Mouse (Mus musculus): ENCODE measurements around the gene Glb1. TPM values are rescaled to one million over a fixed set of nuclear protein-coding genes. Genes with fewer than 3 reads are reported as not detected.

Gene Glb1
- polyA plus RNA-seq, 1 experiment from 2014 or later: 53.6 TPM

DNA sequence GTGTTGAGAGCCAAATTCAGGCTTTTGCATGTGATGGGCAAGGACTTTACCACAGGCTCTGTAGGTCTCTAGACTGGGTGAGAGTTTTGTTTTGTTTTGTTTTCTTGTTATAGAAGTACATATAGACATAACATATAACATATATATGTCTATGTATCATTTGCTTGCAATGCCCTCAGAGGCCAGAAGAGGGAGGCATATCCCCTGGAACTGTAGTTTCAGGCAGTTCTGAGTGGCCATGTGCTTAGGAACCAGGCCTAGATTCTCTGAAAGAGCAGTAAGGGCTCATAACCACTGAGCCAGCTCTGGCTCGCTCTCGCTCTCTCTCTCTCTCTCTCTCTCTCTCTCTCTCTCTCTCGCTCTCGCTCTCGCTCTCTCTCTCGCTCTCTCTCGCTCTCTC is 17.3 kb downstream of the Glb1 start:
- no peak for ATAC-seq (ENCODE audit: insufficient number of reproducible peaks, insufficient read depth, low FRiP score, low read depth)
- H3K27me3 ChIP-seq (ENCODE audit: control insufficient read depth, insufficient read depth, low read length): no peaks in the 10 kb centered on the region

DNA sequence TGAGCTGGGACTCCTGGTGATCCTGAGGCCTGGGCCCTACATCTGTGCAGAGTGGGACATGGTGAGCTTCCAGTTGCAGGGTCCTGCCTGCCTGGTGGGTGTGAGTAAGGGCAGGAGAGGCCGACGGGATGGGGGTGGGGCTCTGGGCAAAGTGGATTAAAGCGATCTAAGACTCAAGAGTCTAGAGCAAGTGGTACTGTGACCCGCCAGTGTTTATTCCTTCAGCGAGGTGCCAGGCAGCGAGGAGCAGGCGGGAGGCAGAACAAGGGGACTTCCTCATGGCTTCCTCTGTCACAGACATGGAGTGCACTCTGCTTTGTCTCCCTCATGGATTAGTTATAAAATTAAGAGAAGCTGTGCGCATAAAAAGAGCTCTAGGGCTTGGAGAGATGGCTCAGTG is 19.6 kb downstream of the Glb1 start:
- no peak for ATAC-seq (ENCODE audit: insufficient number of reproducible peaks, insufficient read depth, low FRiP score, low read depth)

More for the DNA sequence above, 17.3 kb downstream of the Glb1 start:
- WGBS: 86% methylated on average over 7 of the region's 7 CpGs
- Histone ChIP-seq H3K4me2 (replicated peaks; ENCODE audit: low read depth, low read length) (no peak overlapping the region), H3K36me3 (ENCODE audit: control insufficient read depth, insufficient read depth, low read length) (no peaks in the 10 kb centered on the region), H3K9me3 (ENCODE audit: control insufficient read depth, low read depth, low read length) (no peaks in the 10 kb centered on the region), H3K4me3 (ENCODE audit: low read depth, low read length) (no peak overlapping the region), H3K4me1 (ENCODE audit: control insufficient read depth, insufficient read depth, low read length) (no peaks in the 10 kb centered on the region), H3K9ac (replicated peaks; ENCODE audit: low read depth, low read length) (no peak overlapping the region), H3K27ac (ENCODE audit: low read length) (no peak overlapping the region)

DNA sequence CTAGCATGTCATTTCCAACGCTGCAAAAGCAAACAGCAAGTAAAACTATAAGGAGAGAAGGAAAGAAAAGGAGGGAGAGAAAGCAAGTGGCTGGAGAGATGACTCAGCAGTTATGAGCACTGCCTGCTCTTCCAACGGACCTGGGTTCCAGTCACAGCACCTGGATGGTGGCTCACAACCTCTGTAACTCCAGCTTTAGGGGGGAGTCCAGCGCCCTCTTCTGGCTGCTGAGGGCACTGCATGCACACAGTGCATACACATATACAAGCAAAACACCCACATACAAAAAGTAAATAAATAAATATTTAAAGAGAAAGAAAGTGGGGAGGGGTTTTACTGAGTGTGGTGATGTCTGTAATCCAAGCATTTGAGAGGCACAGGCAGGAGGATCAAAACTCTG is 20.2 kb downstream of the Glb1 start:
- Histone ChIP-seq H3K4me3 (ENCODE audit: low read depth, low read length) (no peak overlapping the region), H3K9ac (replicated peaks; ENCODE audit: low read depth, low read length) (no peak overlapping the region), H3K9me3 (ENCODE audit: control insufficient read depth, low read depth, low read length) (peaks cover 5% of the 10 kb centered on the region; the same call in 1 of the 2 replicates), H3K4me2 (replicated peaks; ENCODE audit: low read depth, low read length) (no peak overlapping the region), H3K4me1 (ENCODE audit: control insufficient read depth, insufficient read depth, low read length) (no peaks in the 10 kb centered on the region), H3K36me3 (ENCODE audit: control insufficient read depth, insufficient read depth, low read length) (peaks cover 7% of the 10 kb centered on the region), H3K27me3 (ENCODE audit: control insufficient read depth, insufficient read depth, low read length) (no peaks in the 10 kb centered on the region), H3K27ac (ENCODE audit: low read length) (no peak overlapping the region)
- 70% methylated on average over 3 of the region's 3 CpGs for WGBS
- no peak for ATAC-seq (ENCODE audit: insufficient number of reproducible peaks, insufficient read depth, low FRiP score, low read depth)

More for the DNA sequence above, 19.6 kb downstream of the Glb1 start:
- Histone ChIP-seq H3K27me3 (ENCODE audit: control insufficient read depth, insufficient read depth, low read length) (no peaks in the 10 kb centered on the region), H3K36me3 (ENCODE audit: control insufficient read depth, insufficient read depth, low read length) (peaks cover 5% of the 10 kb centered on the region), H3K4me2 (replicated peaks; ENCODE audit: low read depth, low read length) (no peak overlapping the region), H3K4me1 (ENCODE audit: control insufficient read depth, insufficient read depth, low read length) (no peaks in the 10 kb centered on the region), H3K9ac (replicated peaks; ENCODE audit: low read depth, low read length) (no peak overlapping the region), H3K9me3 (ENCODE audit: control insufficient read depth, low read depth, low read length) (peaks cover under 1% of the 10 kb centered on the region; the same call in 1 of the 2 replicates), H3K4me3 (ENCODE audit: low read depth, low read length) (no peak overlapping the region), H3K27ac (ENCODE audit: low read length) (no peak overlapping the region)
- 75% methylated on average over 8 of the region's 8 CpGs for WGBS

DNA sequence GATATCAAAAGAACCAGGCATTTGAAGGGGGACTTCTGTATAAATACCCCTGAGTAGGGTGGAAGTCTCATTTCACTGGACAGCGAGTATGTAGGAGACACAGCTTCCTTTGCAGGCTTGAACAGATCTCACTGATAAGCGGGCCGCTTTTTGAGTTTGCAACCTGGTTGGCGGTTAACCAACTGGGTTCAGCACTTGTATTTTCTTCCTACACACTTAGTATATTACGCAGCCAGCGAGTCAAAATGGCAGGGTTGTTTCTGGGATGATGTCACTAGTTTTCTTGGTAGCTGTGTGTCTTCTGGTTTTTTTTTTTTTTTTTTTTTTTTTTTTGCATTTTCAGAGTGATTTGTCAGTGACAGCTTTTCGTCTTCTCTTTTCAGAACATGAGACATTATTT is 20.9 kb downstream of the Glb1 start:
- no peak for ATAC-seq (ENCODE audit: insufficient number of reproducible peaks, insufficient read depth, low FRiP score, low read depth)
- no peaks in the 10 kb centered on the region for H3K4me1 ChIP-seq (ENCODE audit: control insufficient read depth, insufficient read depth, low read length)
- peaks cover 7% of the 10 kb centered on the region for H3K36me3 ChIP-seq (ENCODE audit: control insufficient read depth, insufficient read depth, low read length)
- no peak overlapping the region for H3K4me3 ChIP-seq (ENCODE audit: low read depth, low read length)
- H3K9ac ChIP-seq (replicated peaks; ENCODE audit: low read depth, low read length): no peak overlapping the region
- H3K27me3 ChIP-seq (ENCODE audit: control insufficient read depth, insufficient read depth, low read length): no peaks in the 10 kb centered on the region
- peaks cover 5% of the 10 kb centered on the region; the same call in 1 of the 2 replicates for H3K9me3 ChIP-seq (ENCODE audit: control insufficient read depth, low read depth, low read length)
- H3K4me2 ChIP-seq (replicated peaks; ENCODE audit: low read depth, low read length): no peak overlapping the region
- WGBS: 91% methylated on average over 7 of the region's 7 CpGs
- no peak overlapping the region for H3K27ac ChIP-seq (ENCODE audit: low read length)

DNA sequence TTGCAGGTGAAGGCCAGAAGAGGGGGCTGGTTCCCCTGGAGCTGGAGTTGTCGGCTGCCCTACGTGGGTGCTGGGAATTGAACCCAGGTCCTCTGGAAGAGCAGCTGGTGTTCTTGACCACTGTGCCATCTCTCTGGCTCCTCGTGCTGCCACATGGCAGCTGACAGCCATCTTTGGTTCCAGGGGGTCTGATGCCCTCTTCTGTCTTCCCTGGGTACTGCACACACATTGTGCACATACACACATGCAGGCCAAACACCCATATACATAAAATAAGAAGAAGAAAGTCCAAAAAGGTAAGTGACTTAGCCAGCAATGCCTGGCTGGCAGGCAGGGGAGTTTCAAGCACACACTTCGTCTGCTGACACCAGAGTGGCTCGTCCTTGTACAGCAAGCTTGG is 24.7 kb downstream of the Glb1 start:
- Histone ChIP-seq H3K4me3 (ENCODE audit: low read depth, low read length) (no peak overlapping the region), H3K9ac (replicated peaks; ENCODE audit: low read depth, low read length) (no peak overlapping the region), H3K27ac (ENCODE audit: low read length) (no peak overlapping the region), H3K4me1 (ENCODE audit: control insufficient read depth, insufficient read depth, low read length) (no peaks in the 10 kb centered on the region), H3K4me2 (replicated peaks; ENCODE audit: low read depth, low read length) (no peak overlapping the region), H3K27me3 (ENCODE audit: control insufficient read depth, insufficient read depth, low read length) (no peaks in the 10 kb centered on the region), H3K36me3 (ENCODE audit: control insufficient read depth, insufficient read depth, low read length) (peaks cover 7% of the 10 kb centered on the region), H3K9me3 (ENCODE audit: control insufficient read depth, low read depth, low read length) (peaks cover 5% of the 10 kb centered on the region; the same call in 1 of the 2 replicates)
- WGBS: 96% methylated on average over 5 of the region's 5 CpGs
- ATAC-seq (ENCODE audit: insufficient number of reproducible peaks, insufficient read depth, low FRiP score, low read depth): no peak

DNA sequence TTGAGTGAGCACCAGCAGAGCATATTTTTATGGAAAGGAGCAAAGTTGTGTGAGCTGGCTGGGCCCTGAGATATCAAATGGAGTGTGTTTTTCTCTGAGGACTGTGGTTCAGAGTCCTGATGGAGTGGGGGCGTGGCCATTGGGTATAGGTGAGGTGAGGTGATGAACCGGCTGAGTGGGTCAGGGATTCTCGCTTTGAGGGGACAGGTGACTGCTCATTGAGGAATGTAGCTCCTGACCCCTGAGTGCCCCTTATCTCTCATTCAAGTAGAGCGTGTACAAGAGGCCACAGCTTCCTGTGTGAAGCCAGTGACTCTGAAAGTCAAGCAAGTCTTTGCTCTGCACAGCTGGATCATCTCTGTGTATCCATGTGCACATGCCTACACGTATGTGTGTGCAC is 25.3 kb downstream of the Glb1 start:
- WGBS: 67% methylated on average over 5 of the region's 5 CpGs
- no peak for ATAC-seq (ENCODE audit: insufficient number of reproducible peaks, insufficient read depth, low FRiP score, low read depth)
- no peak overlapping the region for H3K4me3 ChIP-seq (ENCODE audit: low read depth, low read length)
- H3K36me3 ChIP-seq (ENCODE audit: control insufficient read depth, insufficient read depth, low read length): peaks cover 7% of the 10 kb centered on the region
- H3K4me2 ChIP-seq (replicated peaks; ENCODE audit: low read depth, low read length): no peak overlapping the region
- no peak overlapping the region for H3K9ac ChIP-seq (replicated peaks; ENCODE audit: low read depth, low read length)
- peaks cover 5% of the 10 kb centered on the region; the same call in 1 of the 2 replicates for H3K9me3 ChIP-seq (ENCODE audit: control insufficient read depth, low read depth, low read length)
- no peak overlapping the region for H3K27ac ChIP-seq (ENCODE audit: low read length)
- no peaks in the 10 kb centered on the region for H3K4me1 ChIP-seq (ENCODE audit: control insufficient read depth, insufficient read depth, low read length)
- H3K27me3 ChIP-seq (ENCODE audit: control insufficient read depth, insufficient read depth, low read length): no peaks in the 10 kb centered on the region

DNA sequence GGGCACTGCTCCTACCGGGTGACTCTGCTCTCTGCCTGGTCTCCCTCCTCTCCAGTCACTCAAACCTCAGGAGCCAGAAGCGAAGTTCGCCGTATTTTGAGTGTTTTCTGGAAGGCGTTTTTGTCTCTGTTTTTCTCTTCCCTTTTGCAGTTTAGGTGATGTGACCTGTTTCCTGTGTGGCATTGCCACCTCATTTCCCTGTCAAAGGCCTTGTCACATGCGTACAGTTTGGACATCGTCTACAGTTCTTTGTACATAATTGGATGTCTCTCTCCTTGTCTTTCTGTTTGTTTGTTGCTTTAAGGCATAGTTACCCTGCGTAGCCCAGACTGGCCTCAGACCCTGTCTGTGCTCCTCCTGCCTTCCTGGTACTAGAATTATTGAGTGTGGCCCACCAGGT is 26.5 kb downstream of the Glb1 start:
- WGBS: 92% methylated on average over 8 of the region's 8 CpGs
- Histone ChIP-seq H3K4me2 (replicated peaks; ENCODE audit: low read depth, low read length) (no peak overlapping the region), H3K27ac (ENCODE audit: low read length) (no peak overlapping the region), H3K36me3 (ENCODE audit: control insufficient read depth, insufficient read depth, low read length) (peaks cover 7% of the 10 kb centered on the region), H3K9ac (replicated peaks; ENCODE audit: low read depth, low read length) (no peak overlapping the region), H3K4me3 (ENCODE audit: low read depth, low read length) (no peak overlapping the region), H3K4me1 (ENCODE audit: control insufficient read depth, insufficient read depth, low read length) (no peaks in the 10 kb centered on the region), H3K27me3 (ENCODE audit: control insufficient read depth, insufficient read depth, low read length) (no peaks in the 10 kb centered on the region), H3K9me3 (ENCODE audit: control insufficient read depth, low read depth, low read length) (peaks cover 5% of the 10 kb centered on the region; the same call in 1 of the 2 replicates)
- no peak for ATAC-seq (ENCODE audit: insufficient number of reproducible peaks, insufficient read depth, low FRiP score, low read depth)

DNA sequence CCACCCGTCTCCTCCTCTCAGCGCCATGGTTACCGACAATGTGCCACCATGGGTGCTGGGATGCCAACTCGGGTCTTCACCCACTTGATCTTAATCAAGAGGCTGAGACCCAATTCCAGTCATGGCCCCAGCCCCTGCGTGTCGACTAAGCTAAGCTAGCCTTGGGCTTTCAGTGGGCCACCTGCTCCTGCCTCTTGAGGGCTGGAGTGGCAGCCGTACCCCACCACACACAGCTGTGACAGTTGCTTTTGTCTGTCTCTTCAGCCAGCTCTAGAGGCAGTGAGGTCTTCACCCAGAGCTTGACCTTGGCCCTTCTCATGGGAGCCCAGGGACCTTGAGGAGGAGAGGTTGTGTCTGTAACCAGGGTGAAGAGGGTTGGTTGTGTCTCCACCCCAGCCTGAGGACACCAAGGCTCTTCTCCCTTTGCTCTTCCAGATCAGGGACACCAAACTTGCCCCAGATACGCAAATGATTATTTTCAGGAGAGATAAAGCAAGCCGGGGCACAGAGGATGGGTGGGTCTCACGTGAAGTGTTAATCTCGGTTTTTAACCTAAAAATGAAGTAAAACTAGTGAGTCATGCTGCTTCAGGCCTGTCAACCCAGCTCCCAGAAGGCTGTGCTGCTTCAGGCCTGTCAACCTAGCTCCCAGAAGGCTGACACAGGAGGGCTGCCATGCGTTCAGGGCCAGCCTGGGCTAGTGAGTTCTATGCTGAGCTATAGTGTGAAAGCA is 27.4 kb downstream of the Glb1 start:
- Histone ChIP-seq H3K36me3 (ENCODE audit: control insufficient read depth, insufficient read depth, low read length) (peaks cover 7% of the 10 kb centered on the region), H3K4me1 (ENCODE audit: control insufficient read depth, insufficient read depth, low read length) (no peaks in the 10 kb centered on the region)
- no peak for ATAC-seq (ENCODE audit: insufficient number of reproducible peaks, insufficient read depth, low FRiP score, low read depth)

DNA sequence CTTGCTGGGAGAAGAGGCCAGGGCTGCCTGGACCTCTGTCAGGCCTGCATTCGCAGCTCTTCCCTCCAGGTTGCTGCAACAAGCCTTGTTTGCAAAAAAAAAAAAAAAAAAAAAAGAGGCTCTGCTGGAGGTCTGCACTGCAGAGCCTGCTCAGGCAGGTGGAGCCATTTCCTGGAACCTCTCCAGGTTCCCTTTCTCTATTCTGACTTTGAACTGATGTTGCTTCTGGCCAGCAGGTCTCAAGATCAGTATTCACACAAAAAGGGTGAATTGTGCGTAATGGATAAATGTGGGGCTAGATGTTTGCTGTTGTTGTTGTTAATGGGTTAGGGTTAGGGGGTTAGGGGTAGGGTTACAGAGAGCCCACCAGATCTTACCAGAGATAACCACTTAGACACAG is 34.8 kb downstream of the Glb1 start:
- no peak for ATAC-seq (ENCODE audit: insufficient number of reproducible peaks, insufficient read depth, low FRiP score, low read depth)
- Histone ChIP-seq H3K9ac (replicated peaks; ENCODE audit: low read depth, low read length) (no peak overlapping the region), H3K36me3 (ENCODE audit: control insufficient read depth, insufficient read depth, low read length) (no peaks in the 10 kb centered on the region; the same call in 1 of the 2 replicates), H3K4me1 (ENCODE audit: control insufficient read depth, insufficient read depth, low read length) (no peaks in the 10 kb centered on the region), H3K4me2 (replicated peaks; ENCODE audit: low read depth, low read length) (no peak overlapping the region), H3K9me3 (ENCODE audit: control insufficient read depth, low read depth, low read length) (no peaks in the 10 kb centered on the region), H3K4me3 (ENCODE audit: low read depth, low read length) (no peak overlapping the region), H3K27ac (ENCODE audit: low read length) (no peak overlapping the region), H3K27me3 (ENCODE audit: control insufficient read depth, insufficient read depth, low read length) (no peaks in the 10 kb centered on the region)
- 70% methylated on average over 2 of the region's 2 CpGs for WGBS

More for the DNA sequence above, 27.4 kb downstream of the Glb1 start:
- H3K4me2 ChIP-seq (replicated peaks; ENCODE audit: low read depth, low read length): no peak overlapping the region
- H3K9ac ChIP-seq (replicated peaks; ENCODE audit: low read depth, low read length): no peak overlapping the region
- no peak overlapping the region for H3K27ac ChIP-seq (ENCODE audit: low read length)
- H3K9me3 ChIP-seq (ENCODE audit: control insufficient read depth, low read depth, low read length): peaks cover 5% of the 10 kb centered on the region; the same call in 1 of the 2 replicates
- H3K27me3 ChIP-seq (ENCODE audit: control insufficient read depth, insufficient read depth, low read length): no peaks in the 10 kb centered on the region
- WGBS: 82% methylated on average over 12 of the region's 12 CpGs
- no peak overlapping the region for H3K4me3 ChIP-seq (ENCODE audit: low read depth, low read length)

Data from stomach, embryonic 14.5 days (tissue).